Comparison of ENCODE assay signal across 8 mouse cellular contexts in genomic region chr2:153529365-153529781, GRCm38 (mm10). TPM values are rescaled to one million over a fixed set of nuclear protein-coding genes. Genes with fewer than 3 reads are reported as not detected.
A peak's percentile ranks its signal among the peaks of the same experiment; 100 is the strongest.
DNase-seq lines count a peak whose midpoint lies in the region; ATAC-seq and TF ChIP-seq lines count a peak whose summit lies in the region.

No protein-coding gene starts in this region.

- H3K9ac ChIP-seq in CH12.LX (ENCODE audit: insufficient read depth, low read depth), result peak overlapping the region; percentile 72
- H3K9ac ChIP-seq in kidney, embryonic 14.5 days (ENCODE audit: low read depth, low read length), result peak overlapping the region; percentile 75
- peak overlapping the region; percentile 71 for H3K9ac ChIP-seq in lung, embryonic 16.5 days (ENCODE audit: low read length)

- H3K4me3 ChIP-seq in CH12.LX (replicated peaks in 1 of 3; ENCODE audit: low read depth in 2 of 3, low read length in 2 of 3, poor library complexity in 1 of 3), result peak overlapping the region; percentile 58 to 89 (median 66)
- peak overlapping the region; percentile 65 for H3K4me3 ChIP-seq in kidney, embryonic 14.5 days (ENCODE audit: low read length)
- peak overlapping the region; percentile 61 for H3K4me3 ChIP-seq in lung, embryonic 16.5 days (ENCODE audit: low read length)

- H3K27ac ChIP-seq in CH12.LX (ENCODE audit: insufficient read depth, low read depth), result peak overlapping the region; percentile 47; the same call in 1 of the 2 replicates
- H3K27ac ChIP-seq in kidney, embryonic 14.5 days (ENCODE audit: low read depth, low read length), result peak overlapping the region; percentile 71; the same call in 1 of the 2 replicates
- no peak overlapping the region for H3K27ac ChIP-seq in lung, embryonic 16.5 days (ENCODE audit: low read length)

- 0% methylated on average over 36 of the region's 53 CpGs for WGBS in kidney, embryonic 14.5 days
- WGBS in lung, embryonic 16.5 days, result 0% methylated on average over 36 of the region's 53 CpGs

- dilution Hi-C loops in CH12.LX (cut with MboI; ENCODE audit: extremely low pct_ligation_motif_present, extremely low pct_unique_long_range_greater_than_20kb, low sequenced_read_pairs), result no loop called here

- peaks cover 12% of the 10 kb centered on the region for H3K27me3 ChIP-seq in CH12.LX (replicated peaks)
- peaks cover 21% of the 10 kb centered on the region for H3K27me3 ChIP-seq in kidney, embryonic 14.5 days (ENCODE audit: control insufficient read depth, insufficient read depth, low read length)
- H3K27me3 ChIP-seq in lung, embryonic 16.5 days (ENCODE audit: control insufficient read depth, insufficient read depth, low read depth, low read length), result peaks cover 16% of the 10 kb centered on the region

- no peaks in the 10 kb centered on the region for H3K79me2 ChIP-seq in CH12.LX (replicated peaks; ENCODE audit: control insufficient read depth, extremely low read depth, insufficient read depth, poor library complexity, severe bottlenecking)

- TF ChIP-seq RAD21 in CH12.LX (IDR thresholded peaks at IDR 0.05; ENCODE audit: low read depth, low read length), result no peak

- peak overlapping the region; percentile 68 for H3K4me2 ChIP-seq in CH12.LX (ENCODE audit: insufficient read depth, low read depth, poor library complexity, severe bottlenecking)
- H3K4me2 ChIP-seq in kidney, embryonic 14.5 days (replicated peaks; ENCODE audit: low read depth, low read length), result peak overlapping the region; percentile 99
- peak overlapping the region; percentile 100 for H3K4me2 ChIP-seq in lung, embryonic 16.5 days (ENCODE audit: low read depth, low read length)

- TF ChIP-seq CTCF in CH12.LX (conservative IDR thresholded peaks at IDR 0.05 in 1 of 2, IDR thresholded peaks at IDR 0.05 in 1 of 2; ENCODE audit: low read depth in 2 of 2, low read length in 2 of 2), result no peak

- no peak for TF ChIP-seq EP300 in CH12.LX (IDR thresholded peaks at IDR 0.05; ENCODE audit: low read length)

- in situ Hi-C loops in CH12.LX (cut with MboI; ENCODE audit: low pct_ligation_motif_present, low pct_unique_long_range_greater_than_20kb, low sequenced_read_pairs), result no loop called here

- TF ChIP-seq POLR2A in CH12.LX (IDR thresholded peaks at IDR 0.05; ENCODE audit: low read depth, low read length), result no peak

- ATAC-seq in kidney, embryonic 14.5 days (ENCODE audit: low FRiP score, low TSS enrichment), result peak; percentile 16; the same call in 1 of the 2 replicates
- ATAC-seq in lung, embryonic 16.5 days (ENCODE audit: low read depth), result peak; percentile 13

- DNase-seq in 416B (ENCODE audit: low read depth), result peak; percentile 46
- peak; percentile 22 for DNase-seq in CH12.LX (ENCODE audit: extremely low read depth)
- peak; percentile 77 to 78 for DNase-seq in cerebellum, postnatal 25 days
- DNase-seq in heart, adult 8-10 months (ENCODE audit: low spot score), result peak; percentile 28
- DNase-seq in right cerebral cortex, postnatal 14 days, result peak; percentile 50
- no peak for DNase-seq in frontal cortex, postnatal 14 days (ENCODE audit: low spot score in 2 of 2)

- H3K4me1 ChIP-seq in CH12.LX (ENCODE audit: control insufficient read depth in 1 of 2, insufficient read depth in 2 of 2), result peaks cover 25 to 40% of the 10 kb centered on the region in 2 experiments
- H3K4me1 ChIP-seq in kidney, embryonic 14.5 days (ENCODE audit: control insufficient read depth, insufficient read depth, low read length), result peaks cover 21% of the 10 kb centered on the region
- H3K4me1 ChIP-seq in lung, embryonic 16.5 days (replicated peaks; ENCODE audit: control insufficient read depth, insufficient read depth, low read length), result peaks cover 18% of the 10 kb centered on the region

- H3K36me3 ChIP-seq in CH12.LX (replicated peaks in 1 of 2; ENCODE audit: control insufficient read depth in 1 of 2, insufficient read depth in 1 of 2, low read length in 1 of 2), result no peaks in the 10 kb centered on the region
- no peaks in the 10 kb centered on the region for H3K36me3 ChIP-seq in kidney, embryonic 14.5 days (ENCODE audit: control insufficient read depth, insufficient read depth, low read length)
- no peaks in the 10 kb centered on the region for H3K36me3 ChIP-seq in lung, embryonic 16.5 days (ENCODE audit: control insufficient read depth, insufficient read depth, low read length)

- H3K9me3 ChIP-seq in CH12.LX (replicated peaks; ENCODE audit: low read length), result peaks cover 6% of the 10 kb centered on the region
- no peaks in the 10 kb centered on the region for H3K9me3 ChIP-seq in kidney, embryonic 14.5 days (ENCODE audit: control insufficient read depth, low read length)
- H3K9me3 ChIP-seq in lung, embryonic 16.5 days (ENCODE audit: control insufficient read depth, low read length), result no peaks in the 10 kb centered on the region; the same call in 1 of the 2 replicates

TF ChIP-seq in CH12.LX, 34 proteins besides CTCF, POLR2A, EP300 and RAD21:
- TF ChIP-seq HCFC1 (IDR thresholded peaks at IDR 0.05; ENCODE audit: low read depth, low read length), result no peak
- TF ChIP-seq NRF1 (IDR thresholded peaks at IDR 0.05; ENCODE audit: low read depth, low read length), result peak; percentile 48
- TF ChIP-seq UBTF (IDR thresholded peaks at IDR 0.05; ENCODE audit: low read depth, low read length), result peak; percentile 62; the same call in 1 of the 2 replicates
- no peak for TF ChIP-seq SIN3A (IDR thresholded peaks at IDR 0.05; ENCODE audit: low read length)
- TF ChIP-seq CHD1 (IDR thresholded peaks at IDR 0.05; ENCODE audit: low read depth, low read length), result no peak
- 0 out of 2 replicates have a peak, but pooled peaks have one; percentile 1 for TF ChIP-seq IRF4 (IDR thresholded peaks at IDR 0.05; ENCODE audit: low read depth, low read length)
- TF ChIP-seq BHLHE40 (IDR thresholded peaks at IDR 0.05; ENCODE audit: low read depth, low read length), result no peak
- no peak for TF ChIP-seq TCF12 (IDR thresholded peaks at IDR 0.05; ENCODE audit: low read depth, low read length)
- peak; percentile 45; the same call in 1 of the 2 replicates for TF ChIP-seq ELF1 (IDR thresholded peaks at IDR 0.05; ENCODE audit: low read depth, low read length)
- no peak for TF ChIP-seq RCOR1 (conservative IDR thresholded peaks at IDR 0.05; ENCODE audit: low read depth, low read length)
- TF ChIP-seq TBP (conservative IDR thresholded peaks at IDR 0.05; ENCODE audit: low read depth, low read length), result no peak
- no peak for TF ChIP-seq ZMIZ1 (IDR thresholded peaks at IDR 0.05; ENCODE audit: low read depth, low read length)
- TF ChIP-seq JUN (IDR thresholded peaks at IDR 0.05; ENCODE audit: insufficient read depth, low read depth, low read length), result no peak
- TF ChIP-seq KAT2A (IDR thresholded peaks at IDR 0.05; ENCODE audit: insufficient replicate concordance, low read length), result no peak
- no peak for TF ChIP-seq ETS1 (conservative IDR thresholded peaks at IDR 0.05; ENCODE audit: low read depth, low read length)

RNA-seq across cellular contexts. Expression of gene Nol4l, which starts 0.4 kb away (rescaled TPM):
- total RNA-seq in CH12.LX (2012; rRNA removed) (3.5 and 3.7 TPM in 2 replicates), CH12.LX (2014; rRNA removed) (1.0 and 1.3 TPM in 2 replicates)
- 1.9 and 3.5 TPM in 2 replicates for polyA plus RNA-seq in CH12.LX (2012; ENCODE audit: insufficient read length, low read depth)
- total RNA-seq in heart, adult 8-10 months (2022), result 1 to 10 TPM; 2.2 to 3.6 (median 3.0) TPM
- polyA plus RNA-seq in kidney, embryonic 14.5 days (2014; fragmentation: Nextera tagmentation; extraction: Ambion mirVana), result 10.5 and 17.1 TPM in 2 replicates
- 8.9 and 9.9 TPM in 2 replicates for polyA plus RNA-seq in lung, embryonic 16.5 days (2015; fragmentation: Nextera tagmentation; extraction: Ambion mirVana)

RNA-seq across cellular contexts. Expression of gene 4930404H24Rik, which starts 36.8 kb away (rescaled TPM):
- not detected in 2 replicates for total RNA-seq in CH12.LX (2012; rRNA removed)
- total RNA-seq in CH12.LX (2014; rRNA removed), result not detected in 2 replicates
- not detected in 2 replicates for polyA plus RNA-seq in CH12.LX (2012; ENCODE audit: insufficient read length, low read depth)
- not detected for total RNA-seq in heart, adult 8-10 months (2022)
- polyA plus RNA-seq in kidney, embryonic 14.5 days (2014; fragmentation: Nextera tagmentation; extraction: Ambion mirVana), result not detected in 2 replicates
- polyA plus RNA-seq in lung, embryonic 16.5 days (2015; fragmentation: Nextera tagmentation; extraction: Ambion mirVana), result not detected in 2 replicates

Comparison
In these comparisons a context has a peak if more than half of its experiments do, and no peak if none do; other contexts are left out.
1. DNase-seq: peak in 416B (single experiment), CH12.LX (single experiment), cerebellum, postnatal 25 days (2 of 2), heart, adult 8-10 months (single experiment) and right cerebral cortex, postnatal 14 days (single experiment); none in frontal cortex, postnatal 14 days (0 of 2).
2. Peak in every context shown above with its lines, with median percentiles within 50 percentile points of each other: H3K4me2 ChIP-seq, H3K4me3 ChIP-seq and H3K9ac ChIP-seq.